Mouse (Mus musculus) testis, adult 2 months (tissue): Measurements from ENCODE around the gene Tmem151a. TPM values are rescaled to one million over a fixed set of nuclear protein-coding genes. Genes with fewer than 3 reads are reported as not detected.

ENCODE experiments used
- H3K27ac ChIP-seq: fragments of 200-500 bp; 2 replicates; pipeline ENCODE4 v1.5.1; 2012; ENCODE audit warnings: low read depth, low read length; ENCODE audit not compliant: control insufficient read depth, insufficient read depth
- H3K27me3 ChIP-seq: fragments of 200-500 bp; 2 replicates; pipeline ENCODE4 v1.6.1; 2012; ENCODE audit warnings: mild to moderate bottlenecking, low read length, moderate library complexity; ENCODE audit not compliant: control insufficient read depth, insufficient read depth
- H3K36me3 ChIP-seq: fragments of 200-500 bp; 2 replicates; pipeline ENCODE4 v1.6.1; 2012; ENCODE audit warnings: mild to moderate bottlenecking, low read length; ENCODE audit not compliant: control insufficient read depth, insufficient read depth
- H3K4me1 ChIP-seq: fragments of 200-500 bp; 2 replicates; pipeline ENCODE4 v1.6.1; 2012; ENCODE audit warnings: low read length; ENCODE audit not compliant: control insufficient read depth, insufficient read depth
- H3K4me3 ChIP-seq: fragments of 200-500 bp; 2 replicates; pipeline ENCODE4 v1.5.1; 2012; ENCODE audit warnings: low read depth, mild to moderate bottlenecking, low read length, moderate library complexity, mixed read lengths; ENCODE audit not compliant: control insufficient read depth
- CTCF ChIP-seq: fragments of 200-500 bp; IDR thresholded peaks from 2 replicates; pipeline ENCODE4 v1.5.1; 2012; ENCODE audit warnings: low read depth, mild to moderate bottlenecking, inconsistent platforms, low read length, moderate library complexity; ENCODE audit not compliant: control insufficient read depth, insufficient read depth, insufficient replicate concordance
- POLR2A ChIP-seq: fragments of 200-500 bp; IDR thresholded peaks from 2 replicates; pipeline ENCODE4 v1.6.1; 2012; ENCODE audit warnings: low read depth, mild to moderate bottlenecking, inconsistent platforms, low read length, moderate library complexity; ENCODE audit not compliant: control insufficient read depth
- polyA plus RNA-seq: library from polyadenylated mRNA; depleted of rRNA; stranded (reverse); fragments of >200 nt; gene quantifications from 2 replicates; pipeline ENCODE4 v1.2.3, GENCODE M21; 2012

The Tmem151a gene
- polyA plus RNA-seq, 1 experiment, result 22.5 TPM

DNA sequence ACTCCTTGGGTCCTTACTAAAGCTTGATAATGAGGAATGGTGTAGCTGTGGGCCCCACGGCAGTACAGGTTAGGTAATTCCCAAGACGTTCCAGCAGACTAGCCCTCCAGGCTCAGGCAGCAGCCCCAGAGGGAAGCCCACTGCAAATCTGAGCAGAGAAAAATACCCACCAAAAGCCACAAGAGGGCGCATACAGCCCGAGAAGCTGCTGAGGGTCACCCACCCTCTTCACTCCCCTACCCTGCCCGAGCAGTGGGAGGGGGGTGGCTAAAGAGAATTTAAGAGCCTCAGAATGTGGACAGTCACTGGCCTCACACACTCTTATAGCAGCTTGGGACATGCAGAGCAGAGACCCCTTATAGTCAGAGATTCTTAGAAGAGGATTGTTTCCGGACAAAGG is 29.1 kb downstream of the Tmem151a start:
- peaks cover 8% of the 10 kb centered on the region for H3K4me1 ChIP-seq
- no peaks in the 10 kb centered on the region for H3K27me3 ChIP-seq
- H3K4me3 ChIP-seq, result no peak overlapping the region
- H3K36me3 ChIP-seq, result no peaks in the 10 kb centered on the region
- peak; percentile 22; the same call in 1 of the 2 replicates for TF ChIP-seq CTCF
- TF ChIP-seq POLR2A, result no peak
- no peak overlapping the region for H3K27ac ChIP-seq

DNA sequence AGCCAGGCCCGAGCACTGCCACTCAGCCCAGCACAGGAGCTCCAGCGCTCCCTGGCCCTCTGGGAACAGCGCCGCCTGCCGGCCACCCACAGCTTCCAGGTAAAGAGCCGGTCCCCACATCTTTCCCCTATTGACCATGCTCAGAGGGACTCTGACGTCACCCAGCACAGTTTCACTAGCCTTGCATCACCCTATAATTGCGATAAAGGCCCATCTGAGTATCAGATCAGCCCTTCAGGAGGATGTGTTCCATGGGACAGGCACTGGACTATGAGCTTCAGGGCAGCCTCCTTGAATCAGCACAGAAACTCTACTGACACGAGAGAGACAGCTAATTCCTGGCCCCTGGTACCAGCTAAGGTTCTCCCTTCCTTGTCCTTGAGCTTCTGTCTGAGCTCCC is 31.4 kb downstream of the Tmem151a start:
- H3K4me3 ChIP-seq, result no peak overlapping the region
- no peaks in the 10 kb centered on the region for H3K27me3 ChIP-seq
- H3K4me1 ChIP-seq, result peaks cover 8% of the 10 kb centered on the region

GRCm38 (mm10) chr19:5052853-5053252 is 32.5 kb downstream of the Tmem151a start:
- Histone ChIP-seq H3K27ac (no peak overlapping the region), H3K4me1 (peaks cover 6% of the 10 kb centered on the region), H3K27me3 (no peaks in the 10 kb centered on the region), H3K4me3 (peak overlapping the region; percentile 54), H3K36me3 (no peaks in the 10 kb centered on the region)
- TF ChIP-seq POLR2A, result no peak
- TF ChIP-seq CTCF, result no peak

More for the DNA sequence above, 31.4 kb downstream of the Tmem151a start:
- H3K27ac ChIP-seq, result no peak overlapping the region
- H3K36me3 ChIP-seq, result no peaks in the 10 kb centered on the region
- TF ChIP-seq POLR2A (no peak), CTCF (peak; percentile 53; the same call in 1 of the 2 replicates)

DNA sequence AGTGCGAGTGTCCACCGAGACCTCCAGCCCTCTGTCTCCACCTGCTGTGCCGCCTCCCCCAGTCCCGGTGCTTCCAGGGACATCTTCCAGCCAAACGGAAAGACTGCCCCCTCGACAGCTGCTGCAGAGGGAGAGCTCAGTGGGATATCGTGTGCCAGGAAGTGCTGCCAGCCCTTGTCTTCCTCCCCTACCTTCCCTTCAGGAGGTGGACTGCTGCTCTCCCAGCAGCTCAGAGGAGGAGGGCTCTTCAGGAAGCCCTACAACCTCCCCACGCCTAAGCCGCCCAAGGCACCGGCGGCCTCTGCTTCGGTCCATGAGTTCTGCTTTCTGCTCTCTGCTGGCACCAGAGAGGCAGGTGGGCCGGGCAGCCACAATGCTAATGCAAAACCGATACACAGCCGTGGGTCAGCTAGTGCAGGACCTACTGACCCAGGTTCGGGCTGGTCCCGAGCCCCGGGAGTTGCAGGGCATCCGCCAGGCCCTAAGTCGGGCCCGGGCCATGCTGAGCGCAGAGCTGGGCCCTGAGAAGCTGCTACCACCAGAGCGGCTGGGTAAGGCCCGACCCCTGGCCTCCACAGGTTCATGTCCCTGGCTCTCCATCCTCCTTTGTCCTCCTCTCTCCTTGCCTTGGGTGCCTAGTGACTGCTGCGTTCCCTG is 33.0 kb downstream of the Tmem151a start:
- H3K27me3 ChIP-seq, result no peaks in the 10 kb centered on the region

GRCm38 (mm10) chr19:5051515-5051914 is 33.8 kb downstream of the Tmem151a start:
- peak overlapping the region; percentile 56 for H3K4me3 ChIP-seq

More for the DNA sequence above, 33.0 kb downstream of the Tmem151a start:
- H3K4me1 ChIP-seq, result peaks cover 6% of the 10 kb centered on the region
- no peak overlapping the region for H3K27ac ChIP-seq
- H3K36me3 ChIP-seq, result no peaks in the 10 kb centered on the region
- TF ChIP-seq CTCF (no peak), POLR2A (no peak)
- peak overlapping the region; percentile 54 for H3K4me3 ChIP-seq

DNA sequence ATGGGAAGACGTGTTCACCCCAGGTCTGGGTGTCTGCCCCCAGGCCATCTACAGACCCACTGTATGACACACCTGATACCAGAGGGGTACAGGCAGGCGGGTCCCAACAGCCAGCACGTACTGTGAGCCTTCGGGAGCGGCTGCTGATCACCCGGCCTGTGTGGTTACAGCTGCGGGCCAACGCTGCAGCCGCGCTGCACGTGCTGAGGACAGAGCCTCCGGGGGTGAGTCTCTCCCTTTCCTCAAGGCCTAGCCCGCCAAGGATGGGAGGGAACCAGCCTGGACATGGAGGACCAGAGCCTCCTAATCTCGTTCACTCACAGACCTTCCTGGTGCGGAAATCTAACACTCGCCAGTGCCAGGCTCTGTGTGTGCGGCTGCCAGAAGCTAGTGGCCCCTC is 34.3 kb downstream of the Tmem151a start:
- peak overlapping the region; percentile 56 for H3K4me3 ChIP-seq
- H3K27ac ChIP-seq, result no peak overlapping the region
- H3K27me3 ChIP-seq, result no peaks in the 10 kb centered on the region
- TF ChIP-seq CTCF (no peak), POLR2A (no peak)
- H3K36me3 ChIP-seq, result no peaks in the 10 kb centered on the region; the same call in 1 of the 2 replicates
- H3K4me1 ChIP-seq, result peaks cover 6% of the 10 kb centered on the region

More at GRCm38 (mm10) chr19:5051515-5051914, 33.8 kb downstream of the Tmem151a start:
- Histone ChIP-seq H3K4me1 (peaks cover 6% of the 10 kb centered on the region), H3K36me3 (no peaks in the 10 kb centered on the region; the same call in 1 of the 2 replicates), H3K27ac (no peak overlapping the region), H3K27me3 (no peaks in the 10 kb centered on the region)
- TF ChIP-seq POLR2A (no peak), CTCF (no peak)

DNA sequence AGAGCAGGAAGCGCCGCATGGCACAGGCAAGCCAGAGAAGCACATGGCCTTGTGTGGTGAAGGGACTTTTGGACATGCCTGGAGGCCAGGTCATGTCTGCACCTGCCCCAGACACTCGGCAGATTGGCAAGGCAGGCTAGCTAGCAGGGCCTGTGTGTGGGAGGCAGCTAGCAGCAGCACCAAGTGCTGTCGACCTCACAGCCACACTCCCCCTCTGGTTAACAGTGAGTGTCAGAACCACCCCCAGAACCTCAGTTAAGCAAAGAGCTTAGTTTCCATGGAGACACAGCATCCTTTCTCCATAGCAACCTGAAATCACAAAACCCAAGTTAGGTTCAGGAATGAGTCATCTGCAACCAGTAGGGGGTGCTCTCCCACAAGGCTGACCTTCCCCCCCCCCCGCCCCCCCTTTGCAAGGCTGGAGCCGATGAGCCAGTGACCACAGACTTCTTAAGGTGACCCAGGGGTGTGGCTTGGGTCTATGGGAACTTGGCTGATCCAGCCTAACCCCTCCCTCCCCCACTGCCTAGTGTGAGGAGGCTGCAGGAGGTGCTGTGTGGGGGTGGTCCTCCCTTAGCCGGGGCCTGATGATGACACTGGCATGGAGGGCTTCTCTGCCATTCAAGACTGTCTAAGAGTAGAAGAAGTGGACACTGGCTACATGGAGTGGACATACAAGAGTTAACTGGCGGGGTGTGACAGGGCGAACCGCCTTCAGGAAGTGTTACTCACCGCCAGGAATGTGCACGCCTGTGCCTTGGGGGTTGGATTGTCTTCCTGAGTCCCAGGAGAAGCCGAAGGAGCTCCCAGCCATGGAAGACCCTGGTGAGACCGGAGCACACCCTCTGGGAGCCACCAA is 35.1 kb downstream of the Tmem151a start, which contains the start of gene Rin1:
TSS of gene Rin1 (plus strand) at position 435 of the 859 bp plus-strand sequence.
- H3K4me1 ChIP-seq, result peaks cover 6% of the 10 kb centered on the region
- H3K27ac ChIP-seq, result no peak within 1 kb of the TSS
- TF ChIP-seq POLR2A (peak; percentile 51; the same call in 1 of the 2 replicates), CTCF (peak; percentile 7; the same call in 1 of the 2 replicates)
- no peaks in the 10 kb centered on the region; the same call in 1 of the 2 replicates for H3K36me3 ChIP-seq
- H3K27me3 ChIP-seq, result no peaks in the 10 kb centered on the region
- peak within 1 kb of the TSS; percentile 57 for H3K4me3 ChIP-seq
